Mouse (Mus musculus) megakaryocyte progenitor cell, adult 5-6 weeks (primary cell): ENCODE measurements around the gene Ccdc177. TPM values are rescaled to one million over a fixed set of nuclear protein-coding genes. Genes with fewer than 3 reads are reported as not detected.
"Not testable (repeated sequence)": the region's sequence is repeated elsewhere in the genome, so short reads cannot be mapped to it uniquely, and the experiment has no call there.

Experiments
- ATAC-seq: replicated peaks from 2 replicates; pipeline ENCODE4 v1.8.0; 2016; ENCODE audit warnings: mild to moderate bottlenecking, moderate TSS enrichment, inconsistent platforms; ENCODE audit not compliant: poor library complexity
- total RNA-seq, 2 experiments: library from RNA; stranded (forward) in 1 of 2; stranded (reverse) in 1 of 2; fragments of 157-497, 149-512 nt in 1 of 2; fragments of 200-1000 nt in 1 of 2; gene quantifications; 2 replicates each; pipeline versions ENCODE4 v1.2.3 to v1.2.4; 2015 to 2017

The Ccdc177 gene
- total RNA-seq (2015), result not detected in 2 replicates
- total RNA-seq (2017), result 0.12 TPM in 1 of 2 replicates, not detected in the other

GRCm38 (mm10) chr12:80760396-80760801 lies at the start of gene Ccdc177:
Ccdc177 (minus strand) TSS chr12:80760687.
- ATAC-seq, result peak; percentile 88

- ATAC-seq, result no peak
Measured at GRCm38 (mm10) chr12:80810005-80810404, 49.5 kb upstream of the Ccdc177 start.

- ATAC-seq, result no peak
Measured at GRCm38 (mm10) chr12:80807451-80808085, 47.1 kb upstream of the Ccdc177 start.

- ATAC-seq, result peak; percentile 54
Measured at GRCm38 (mm10) chr12:80804861-80805428, 44.5 kb upstream of the Ccdc177 start.

GRCm38 (mm10) chr12:80803924-80804323 lies 43.4 kb upstream of the Ccdc177 start:
- ATAC-seq, result no peak

- ATAC-seq, result no peak
Measured at GRCm38 (mm10) chr12:80801443-80801842, 41.0 kb upstream of the Ccdc177 start.

GRCm38 (mm10) chr12:80800156-80800555 lies 39.7 kb upstream of the Ccdc177 start:
- no peak for ATAC-seq

GRCm38 (mm10) chr12:80798271-80798670 lies 37.8 kb upstream of the Ccdc177 start:
- ATAC-seq, result no peak

- no peak for ATAC-seq
Measured at GRCm38 (mm10) chr12:80794935-80795785, 34.7 kb upstream of the Ccdc177 start.

- ATAC-seq, result no peak
Measured at GRCm38 (mm10) chr12:80794522-80794921, 34.0 kb upstream of the Ccdc177 start.

GRCm38 (mm10) chr12:80793535-80793934 lies 33.0 kb upstream of the Ccdc177 start:
- ATAC-seq, result no peak

- ATAC-seq, result peak; percentile 29; the same call in 1 of the 2 replicates
Measured at GRCm38 (mm10) chr12:80792867-80793266, 32.4 kb upstream of the Ccdc177 start.

- ATAC-seq, result peak; percentile 47
Measured at GRCm38 (mm10) chr12:80791571-80792444, 31.3 kb upstream of the Ccdc177 start.

- ATAC-seq, result 0 out of 2 replicates have a peak, but pooled peaks have one; percentile 4
Measured at GRCm38 (mm10) chr12:80790700-80791570, 30.4 kb upstream of the Ccdc177 start.

GRCm38 (mm10) chr12:80789849-80790694 lies 29.6 kb upstream of the Ccdc177 start, which contains the start of gene Susd6:
Susd6 (plus strand) TSS chr12:80790510.
- ATAC-seq, result peak; percentile 90

- ATAC-seq, result not testable (repeated sequence)
Measured at GRCm38 (mm10) chr12:80789276-80789675, 28.8 kb upstream of the Ccdc177 start.

- no peak for ATAC-seq
Measured at GRCm38 (mm10) chr12:80788188-80788587, 27.7 kb upstream of the Ccdc177 start.

- ATAC-seq, result no peak
Measured at GRCm38 (mm10) chr12:80787604-80788003, 27.1 kb upstream of the Ccdc177 start.

- ATAC-seq, result no peak
Measured at GRCm38 (mm10) chr12:80786591-80786990, 26.1 kb upstream of the Ccdc177 start.
